Mouse (Mus musculus): Measurements from ENCODE around the gene Zbtb14. TPM values are rescaled to one million over a fixed set of nuclear protein-coding genes. Genes with fewer than 3 reads are reported as not detected.

The Zbtb14 gene
- polyA plus RNA-seq (2015; fragmentation: Nextera tagmentation; extraction: Ambion mirVana) = 17.0 and 20.1 TPM in 2 replicates

DNA sequence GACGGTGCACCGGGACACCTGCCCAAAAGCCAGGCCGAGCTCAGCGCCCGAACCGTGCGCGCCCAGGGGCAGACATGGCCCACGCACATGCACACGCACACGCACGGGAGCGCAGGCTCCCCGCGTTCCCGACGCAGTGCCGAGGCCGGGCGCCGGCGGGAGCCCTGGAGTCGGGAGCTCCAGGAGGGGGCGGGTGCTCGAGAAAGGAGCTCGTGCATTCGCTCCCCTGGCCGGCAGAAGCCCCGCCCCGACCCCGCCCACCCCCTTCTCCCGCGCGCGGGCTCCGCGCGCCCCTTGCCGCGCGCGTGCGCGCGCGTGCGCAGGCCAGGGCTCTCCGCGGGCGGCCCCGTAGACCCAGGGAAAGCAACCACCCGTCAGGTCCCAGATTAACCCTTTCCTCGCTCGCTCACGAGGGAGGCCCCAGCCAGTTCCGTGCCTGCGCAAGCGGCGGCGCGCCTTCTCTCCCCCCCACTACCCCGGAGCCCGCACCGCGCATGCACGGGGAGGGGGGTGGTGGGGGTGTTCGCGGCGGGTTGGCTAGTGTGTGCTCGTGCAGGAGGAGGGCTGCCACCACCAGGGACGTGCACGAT is at the start of gene Zbtb14:
Gene Zbtb14 (plus strand): TSS at position 540 of the 590 bp plus-strand sequence.
- peak; percentile 50 for TF ChIP-seq CTCF (IDR thresholded peaks at IDR 0.05; ENCODE audit: low read depth)
- H3K4me2 ChIP-seq (ENCODE audit: low read length) = peak within 1 kb of the TSS; percentile 61
- WGBS = under 1% methylated on average over 53 of the region's 72 CpGs

DNA sequence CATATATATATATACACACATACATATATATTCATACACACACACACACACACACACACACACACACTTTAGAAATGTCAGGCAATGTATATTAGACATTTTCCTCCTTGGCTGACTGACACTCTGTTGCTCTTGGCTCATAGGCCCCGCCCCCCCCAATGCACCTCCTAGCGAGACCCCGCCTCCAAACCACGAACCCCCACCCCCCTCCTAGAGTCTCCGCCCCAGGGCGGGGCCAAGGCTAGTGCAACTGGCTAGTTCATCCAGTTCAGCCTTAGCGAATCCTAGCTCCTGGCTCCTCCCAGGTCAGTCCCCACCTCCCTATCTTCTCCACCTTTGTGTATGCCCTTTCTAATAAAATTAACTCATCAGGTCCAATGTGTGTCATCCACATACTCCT is 36.8 kb upstream of the Zbtb14 start:
- 82% methylated on average over 7 of the region's 7 CpGs for WGBS
- H3K27ac ChIP-seq = no peak overlapping the region

More for the DNA sequence above, at the start of gene Zbtb14:
- H3K9me3 ChIP-seq (replicated peaks; ENCODE audit: low read length) = no peaks in the 10 kb centered on the region
- DNase-seq (ENCODE audit: low spot score) (peak; percentile 98), ATAC-seq (replicated peaks; ENCODE audit: low FRiP score, low read depth) (peak; percentile 96)
- H3K9ac ChIP-seq (ENCODE audit: low read depth, low read length) = peak within 1 kb of the TSS; percentile 98
- no peaks in the 10 kb centered on the region for H3K27me3 ChIP-seq (ENCODE audit: insufficient read depth, low read length)
- H3K4me1 ChIP-seq (replicated peaks; ENCODE audit: insufficient read depth, low read length) = no peaks in the 10 kb centered on the region
- peak within 1 kb of the TSS; percentile 100 for H3K27ac ChIP-seq
- peak within 1 kb of the TSS; percentile 89 for H3K4me3 ChIP-seq (replicated peaks; ENCODE audit: low read depth, low read length)
- H3K36me3 ChIP-seq (ENCODE audit: insufficient read depth, low read length) = peaks cover 4% of the 10 kb centered on the region; the same call in 1 of the 2 replicates

DNA sequence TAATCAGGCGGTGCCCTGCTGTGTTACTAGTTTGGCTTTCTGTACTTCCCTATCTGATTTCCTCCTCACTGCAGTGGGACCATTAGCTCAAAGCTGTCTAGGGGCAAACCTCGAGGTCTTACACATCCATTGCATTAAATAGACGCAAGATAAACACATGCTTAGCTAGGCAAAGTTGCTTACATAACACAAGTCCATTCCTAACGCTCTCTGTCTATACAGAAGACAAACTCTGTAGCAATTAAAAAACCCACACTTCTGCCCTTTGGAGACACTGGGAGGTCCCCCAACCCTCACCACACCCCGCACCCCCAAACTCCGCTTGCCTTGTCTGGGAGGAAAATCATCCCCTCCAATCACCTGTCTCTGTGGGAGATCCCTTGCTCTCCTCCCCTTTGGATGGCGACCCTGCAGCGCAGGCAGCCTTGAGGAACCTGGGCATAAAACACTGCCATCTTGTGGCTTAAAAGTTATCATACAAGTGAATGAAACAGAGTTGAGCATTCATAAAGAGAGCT is 33.8 kb upstream of the Zbtb14 start:
- DNase-seq (ENCODE audit: low spot score) (peak; percentile 66), ATAC-seq (replicated peaks; ENCODE audit: low FRiP score, low read depth) (0 out of 2 replicates have a peak, but pooled peaks have one; percentile 29)
- WGBS = 18% methylated on average over 8 of the region's 8 CpGs
- Histone ChIP-seq H3K4me2 (ENCODE audit: low read length) (no peak overlapping the region), H3K9ac (ENCODE audit: low read depth, low read length) (no peak overlapping the region), H3K36me3 (ENCODE audit: insufficient read depth, low read length) (no peaks in the 10 kb centered on the region), H3K4me3 (replicated peaks; ENCODE audit: low read depth, low read length) (no peak overlapping the region), H3K9me3 (replicated peaks; ENCODE audit: low read length) (no peaks in the 10 kb centered on the region), H3K27me3 (ENCODE audit: insufficient read depth, low read length) (no peaks in the 10 kb centered on the region), H3K4me1 (replicated peaks; ENCODE audit: insufficient read depth, low read length) (no peaks in the 10 kb centered on the region), H3K27ac (no peak overlapping the region)
- TF ChIP-seq CTCF (IDR thresholded peaks at IDR 0.05; ENCODE audit: low read depth) = peak; percentile 76

More for the DNA sequence above, 36.8 kb upstream of the Zbtb14 start:
- Histone ChIP-seq H3K36me3 (ENCODE audit: insufficient read depth, low read length) (no peaks in the 10 kb centered on the region), H3K4me2 (ENCODE audit: low read length) (no peak overlapping the region), H3K9me3 (replicated peaks; ENCODE audit: low read length) (no peaks in the 10 kb centered on the region), H3K9ac (ENCODE audit: low read depth, low read length) (no peak overlapping the region), H3K27me3 (ENCODE audit: insufficient read depth, low read length) (no peaks in the 10 kb centered on the region), H3K4me1 (replicated peaks; ENCODE audit: insufficient read depth, low read length) (no peaks in the 10 kb centered on the region), H3K4me3 (replicated peaks; ENCODE audit: low read depth, low read length) (no peak overlapping the region)
- TF ChIP-seq CTCF (IDR thresholded peaks at IDR 0.05; ENCODE audit: low read depth) = no peak
- DNase-seq (ENCODE audit: low spot score) = no peak
- no peak for ATAC-seq (replicated peaks; ENCODE audit: low FRiP score, low read depth)

DNA sequence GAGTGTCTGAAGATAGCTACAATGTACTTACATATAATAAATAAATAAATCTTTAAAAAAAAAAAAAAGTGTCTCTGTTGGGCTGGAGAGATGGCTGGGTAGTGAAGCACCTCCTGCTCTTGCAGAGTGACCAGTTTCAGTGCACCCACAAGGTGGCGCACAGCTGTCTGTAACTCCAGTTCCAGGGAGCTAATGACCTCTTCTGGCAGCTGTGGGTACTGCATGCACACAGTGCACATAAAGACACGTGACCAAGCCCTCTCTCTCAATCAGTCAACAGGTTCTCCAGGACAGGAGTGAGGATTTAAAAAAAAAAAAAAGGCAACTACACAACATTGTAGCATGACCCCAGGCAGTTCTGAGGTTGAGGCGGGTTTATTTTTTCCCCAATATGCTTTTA is 17.8 kb upstream of the Zbtb14 start:
- Histone ChIP-seq H3K9me3 (replicated peaks; ENCODE audit: low read length) (no peaks in the 10 kb centered on the region), H3K9ac (ENCODE audit: low read depth, low read length) (no peak overlapping the region), H3K4me2 (ENCODE audit: low read length) (no peak overlapping the region), H3K4me1 (replicated peaks; ENCODE audit: insufficient read depth, low read length) (no peaks in the 10 kb centered on the region), H3K27me3 (ENCODE audit: insufficient read depth, low read length) (no peaks in the 10 kb centered on the region), H3K36me3 (ENCODE audit: insufficient read depth, low read length) (no peaks in the 10 kb centered on the region), H3K4me3 (replicated peaks; ENCODE audit: low read depth, low read length) (no peak overlapping the region), H3K27ac (no peak overlapping the region)
- peak; percentile 14 for DNase-seq (ENCODE audit: low spot score)
- no peak for ATAC-seq (replicated peaks; ENCODE audit: low FRiP score, low read depth)
- 87% methylated on average over 3 of the region's 3 CpGs for WGBS
- peak; percentile 63 for TF ChIP-seq CTCF (IDR thresholded peaks at IDR 0.05; ENCODE audit: low read depth)

DNA sequence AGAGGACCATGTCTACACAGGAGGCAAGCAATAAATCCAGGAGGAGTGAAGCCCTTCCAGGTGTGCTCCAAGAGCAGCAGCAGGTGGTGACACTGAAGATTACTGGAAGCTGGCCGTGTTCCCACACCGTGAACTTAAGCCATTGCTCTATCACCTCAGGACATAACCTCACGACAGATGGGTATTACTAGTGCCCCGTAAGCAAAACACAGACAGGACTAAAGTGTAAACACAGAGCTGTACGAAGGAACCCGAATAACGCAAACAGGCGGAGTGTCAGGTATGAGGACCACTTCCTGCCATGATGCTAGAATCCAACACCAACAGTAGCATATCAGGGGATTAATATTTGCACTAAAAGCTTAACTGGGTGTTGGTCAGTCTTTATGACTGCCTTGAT is 2.0 kb upstream of the Zbtb14 start:
- WGBS = 91% methylated on average over 8 of the region's 8 CpGs
- ATAC-seq (replicated peaks; ENCODE audit: low FRiP score, low read depth) (no peak), DNase-seq (ENCODE audit: low spot score) (no peak)
- TF ChIP-seq CTCF (IDR thresholded peaks at IDR 0.05; ENCODE audit: low read depth) = no peak
- H3K4me2 ChIP-seq (ENCODE audit: low read length) = no peak overlapping the region
- H3K4me3 ChIP-seq (replicated peaks; ENCODE audit: low read depth, low read length) = no peak overlapping the region
- H3K36me3 ChIP-seq (ENCODE audit: insufficient read depth, low read length) = no peaks in the 10 kb centered on the region
- no peak overlapping the region for H3K27ac ChIP-seq
- no peaks in the 10 kb centered on the region for H3K27me3 ChIP-seq (ENCODE audit: insufficient read depth, low read length)
- no peaks in the 10 kb centered on the region for H3K9me3 ChIP-seq (replicated peaks; ENCODE audit: low read length)
- H3K4me1 ChIP-seq (replicated peaks; ENCODE audit: insufficient read depth, low read length) = no peaks in the 10 kb centered on the region
- H3K9ac ChIP-seq (ENCODE audit: low read depth, low read length) = no peak overlapping the region

DNA sequence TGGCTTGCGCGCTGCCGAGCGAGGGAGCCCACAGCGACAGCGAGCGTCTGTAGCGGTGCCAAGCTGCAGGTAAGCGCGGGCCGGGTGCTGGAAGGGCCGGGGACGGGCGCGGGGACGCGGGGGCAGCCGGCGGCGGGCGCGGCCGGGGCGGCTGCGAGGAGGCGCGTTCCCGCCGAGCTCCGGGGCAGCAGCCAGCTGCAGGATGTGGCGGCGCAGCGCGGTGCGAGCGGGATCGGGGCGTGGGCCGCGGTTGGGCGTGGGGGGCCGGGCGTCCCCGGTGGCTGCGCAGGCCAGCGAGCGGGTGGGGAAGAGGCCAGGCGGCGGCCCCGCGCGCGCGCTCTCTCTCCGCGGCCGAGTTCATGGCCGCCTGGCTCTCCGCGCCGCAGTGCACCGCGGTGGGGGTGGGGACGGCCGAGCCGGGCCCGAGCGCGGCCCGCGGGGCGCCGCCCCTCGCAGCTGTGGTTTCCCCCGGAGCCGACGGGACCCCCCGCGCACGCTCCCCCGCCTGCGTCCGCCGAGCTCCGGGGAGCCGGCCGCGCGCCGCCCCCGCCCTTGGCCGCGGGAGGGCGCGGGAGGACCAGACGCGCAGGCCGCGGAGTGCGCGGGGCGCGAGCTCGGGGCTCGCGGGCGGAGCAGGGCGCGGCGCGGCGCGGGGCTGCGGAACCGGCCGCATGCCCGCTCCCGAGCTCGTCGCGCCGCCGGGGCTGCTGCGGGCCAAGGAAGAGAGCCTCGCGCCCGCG is 521 bp downstream of the Zbtb14 start:
- DNase-seq (ENCODE audit: low spot score) (peak; percentile 77), ATAC-seq (replicated peaks; ENCODE audit: low FRiP score, low read depth) (peak; percentile 72)
- TF ChIP-seq CTCF (IDR thresholded peaks at IDR 0.05; ENCODE audit: low read depth) = no peak
- peak overlapping the region; percentile 100 for H3K27ac ChIP-seq
- no peaks in the 10 kb centered on the region for H3K27me3 ChIP-seq (ENCODE audit: insufficient read depth, low read length)
- H3K4me3 ChIP-seq (replicated peaks; ENCODE audit: low read depth, low read length) = peak overlapping the region; percentile 89
- H3K4me1 ChIP-seq (replicated peaks; ENCODE audit: insufficient read depth, low read length) = no peaks in the 10 kb centered on the region
- H3K9me3 ChIP-seq (replicated peaks; ENCODE audit: low read length) = no peaks in the 10 kb centered on the region
- H3K9ac ChIP-seq (ENCODE audit: low read depth, low read length) = peak overlapping the region; percentile 98
- peaks cover 8% of the 10 kb centered on the region; the same call in 1 of the 2 replicates for H3K36me3 ChIP-seq (ENCODE audit: insufficient read depth, low read length)
- under 1% methylated on average over 82 of the region's 128 CpGs for WGBS
- H3K4me2 ChIP-seq (ENCODE audit: low read length) = peak overlapping the region; percentile 61

Data from kidney, postnatal 0 days (tissue).